Mouse (Mus musculus): ENCODE measurements at regions not wholly inside any gene's neighbourhood (a gene's known extent, or its start where the extent isn't known, plus 50 kb on each side); places are given as distances from the start of the nearest gene placed in this dataset.
A peak's percentile ranks its signal among the peaks of the same experiment; 100 is the strongest.

- no peak for ATAC-seq (replicated peaks; ENCODE audit: poor library complexity)
Observed at GRCm38 (mm10) chr1:38739018-38739417, 74.3 kb upstream of the Aff3 start.

GRCm38 (mm10) chr1:38735768-38736167, 71.0 kb upstream of the Aff3 start:
- no peak for ATAC-seq (replicated peaks; ENCODE audit: poor library complexity)

GRCm38 (mm10) chr1:38733201-38733600, 68.4 kb upstream of the Aff3 start:
- ATAC-seq (replicated peaks; ENCODE audit: poor library complexity): no peak

- ATAC-seq (replicated peaks; ENCODE audit: poor library complexity): no peak
Observed at GRCm38 (mm10) chr1:38729977-38730782, 65.4 kb upstream of the Aff3 start.

GRCm38 (mm10) chr1:38725805-38726204, 61.0 kb upstream of the Aff3 start:
- peak; percentile 48 for ATAC-seq (replicated peaks; ENCODE audit: poor library complexity)

- no peak for ATAC-seq (replicated peaks; ENCODE audit: poor library complexity)
Observed at GRCm38 (mm10) chr1:38724631-38725030, 59.9 kb upstream of the Aff3 start.

- ATAC-seq (replicated peaks; ENCODE audit: poor library complexity): peak; percentile 79
Observed at GRCm38 (mm10) chr1:38722155-38722554, 57.4 kb upstream of the Aff3 start.

- peak; percentile 68 for ATAC-seq (replicated peaks; ENCODE audit: poor library complexity)
Observed at GRCm38 (mm10) chr1:38720287-38720686, 55.5 kb upstream of the Aff3 start.

- ATAC-seq (replicated peaks; ENCODE audit: poor library complexity): no peak
Observed at GRCm38 (mm10) chr1:38715621-38716020, 50.9 kb upstream of the Aff3 start.

Measured in megakaryocyte progenitor cell, adult 5-6 weeks (primary cell).